Mouse (Mus musculus) ovary, postnatal 14 days (tissue): Measurements from ENCODE around the gene 1600014C10Rik.

Experiments used
- DNase-seq: peaks from one replicate; pipeline ENCODE4 v3.0.0; 2022; ENCODE audit warnings: low spot score

The 1600014C10Rik gene

GRCm38 (mm10) chr7:38184418-38184745 is 1.4 kb downstream of the 1600014C10Rik start:
- DNase-seq, result no peak

- DNase-seq, result no peak
Observed at GRCm38 (mm10) chr7:38184786-38185185, 1.8 kb downstream of the 1600014C10Rik start.

- DNase-seq, result no peak
Observed at GRCm38 (mm10) chr7:38186861-38187260, 3.8 kb downstream of the 1600014C10Rik start.

- DNase-seq, result no peak
Observed at GRCm38 (mm10) chr7:38187796-38188195, 4.8 kb downstream of the 1600014C10Rik start.

GRCm38 (mm10) chr7:38188281-38189075 is 5.5 kb downstream of the 1600014C10Rik start:
- no peak for DNase-seq

GRCm38 (mm10) chr7:38189136-38189982 is 6.3 kb downstream of the 1600014C10Rik start:
- DNase-seq, result no peak

- no peak for DNase-seq
Observed at GRCm38 (mm10) chr7:38190056-38190835, 7.2 kb downstream of the 1600014C10Rik start.

- no peak for DNase-seq
Observed at GRCm38 (mm10) chr7:38191146-38191545, 8.1 kb downstream of the 1600014C10Rik start.

GRCm38 (mm10) chr7:38191571-38191970 is 8.6 kb downstream of the 1600014C10Rik start:
- no peak for DNase-seq

GRCm38 (mm10) chr7:38199907-38200605 is 17.0 kb downstream of the 1600014C10Rik start:
- no peak for DNase-seq

GRCm38 (mm10) chr7:38200606-38201289 is 17.7 kb downstream of the 1600014C10Rik start:
- DNase-seq, result peak; percentile 85

- no peak for DNase-seq
Observed at GRCm38 (mm10) chr7:38201290-38201658, 18.3 kb downstream of the 1600014C10Rik start.

- no peak for DNase-seq
Observed at GRCm38 (mm10) chr7:38204314-38204713, 21.3 kb downstream of the 1600014C10Rik start.

- DNase-seq, result no peak
Observed at GRCm38 (mm10) chr7:38205801-38206200, 22.8 kb downstream of the 1600014C10Rik start.

GRCm38 (mm10) chr7:38206564-38206963 is 23.5 kb downstream of the 1600014C10Rik start:
- no peak for DNase-seq

- DNase-seq, result no peak
Observed at GRCm38 (mm10) chr7:38208969-38209368, 26.0 kb downstream of the 1600014C10Rik start.

- DNase-seq, result no peak
Observed at GRCm38 (mm10) chr7:38209478-38210152, 26.6 kb downstream of the 1600014C10Rik start.

GRCm38 (mm10) chr7:38212651-38213062 is 29.6 kb downstream of the 1600014C10Rik start:
- DNase-seq, result no peak

- no peak for DNase-seq
Observed at GRCm38 (mm10) chr7:38214473-38215214, 31.6 kb downstream of the 1600014C10Rik start.

- no peak for DNase-seq
Observed at GRCm38 (mm10) chr7:38215281-38215680, 32.3 kb downstream of the 1600014C10Rik start.
